Mouse (Mus musculus): ENCODE results near the gene Arhgap18. TPM values are rescaled to one million over a fixed set of nuclear protein-coding genes. Genes with fewer than 3 reads are reported as not detected.

Gene Arhgap18
- 10.0 and 10.9 TPM in 2 replicates for polyA plus RNA-seq (2016; fragmentation: Nextera tagmentation; extraction: Ambion mirVana)

DNA sequence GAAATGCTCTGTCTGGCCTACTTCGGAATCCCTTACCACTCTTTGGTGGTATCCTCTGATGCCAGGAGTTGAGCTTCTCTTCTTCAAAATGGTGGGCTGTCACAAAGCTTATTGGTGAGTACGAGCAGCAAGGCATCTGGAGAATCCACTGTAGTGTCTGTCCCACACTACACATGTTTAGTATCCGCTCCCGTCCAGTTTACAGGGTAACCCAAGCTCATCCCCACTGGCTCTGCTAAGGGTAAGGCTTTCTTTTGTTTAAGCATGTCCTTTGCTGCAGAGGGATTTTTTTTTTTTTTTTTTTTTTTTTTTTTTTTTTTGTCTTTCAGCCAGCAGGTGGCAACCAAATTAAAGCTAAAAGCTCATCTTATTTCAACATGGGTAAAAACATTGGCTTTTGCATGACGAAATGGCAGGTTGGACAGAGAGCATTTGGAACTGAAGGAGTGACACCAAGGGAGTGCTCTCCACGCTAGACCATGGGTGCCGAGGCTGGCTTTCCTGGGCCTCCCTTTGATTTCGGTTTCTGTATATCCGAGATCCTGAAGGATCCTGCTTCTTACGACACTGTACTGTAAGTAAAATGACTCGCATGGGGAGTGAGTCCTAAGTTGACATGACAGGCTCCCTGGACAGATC is at the start of gene Arhgap18:
Gene Arhgap18 (plus strand): TSS at position 493 of the 639 bp plus-strand sequence.
- Histone ChIP-seq H3K27ac (no peak within 1 kb of the TSS), H3K9me3 (no peaks in the 10 kb centered on the region), H3K4me3 (no peak within 1 kb of the TSS), H3K4me1 (replicated peaks) (no peaks in the 10 kb centered on the region), H3K27me3 (ENCODE audit: insufficient read depth, poor library complexity, severe bottlenecking) (no peaks in the 10 kb centered on the region), H3K36me3 (no peaks in the 10 kb centered on the region)
- DNase-seq (ENCODE audit: low spot score) = no peak
- WGBS = 82% methylated on average over 11 of the region's 11 CpGs

DNA sequence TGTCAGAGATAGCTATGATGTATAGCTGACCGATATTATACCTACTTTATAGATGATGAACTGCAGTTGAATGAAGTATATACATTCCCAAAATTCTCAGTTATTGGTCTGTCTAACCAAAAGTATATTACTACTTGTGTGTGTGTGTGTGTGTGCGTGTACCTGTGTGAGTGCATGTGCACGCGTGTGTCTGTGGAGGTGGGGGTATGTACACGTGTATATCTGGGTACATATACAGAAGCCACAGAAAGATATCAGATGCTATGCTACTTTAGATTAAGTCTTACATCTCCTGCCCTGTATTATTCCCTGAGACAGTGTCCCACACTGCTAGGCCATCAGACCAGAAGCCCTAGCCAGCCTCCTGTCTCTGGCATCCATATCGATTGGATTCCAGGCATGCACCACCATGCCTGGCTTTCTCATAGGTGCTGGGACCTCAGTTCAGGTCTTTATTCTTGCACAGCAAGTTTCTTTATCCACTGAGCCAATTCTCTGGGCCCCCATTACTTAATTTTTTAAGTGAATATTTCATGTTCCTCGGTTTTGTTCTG is 42.7 kb upstream of the Arhgap18 start:
- Histone ChIP-seq H3K4me1 (replicated peaks) (0 out of 2 replicates have a peak, but pooled peaks cover 2% of the 10 kb centered on the region), H3K27ac (peak overlapping the region; percentile 45; the same call in 1 of the 2 replicates), H3K27me3 (ENCODE audit: insufficient read depth, poor library complexity, severe bottlenecking) (no peaks in the 10 kb centered on the region), H3K9me3 (no peaks in the 10 kb centered on the region), H3K36me3 (no peaks in the 10 kb centered on the region), H3K4me3 (no peak overlapping the region)
- DNase-seq (ENCODE audit: low spot score) = no peak
- 93% methylated on average over 7 of the region's 7 CpGs for WGBS

DNA sequence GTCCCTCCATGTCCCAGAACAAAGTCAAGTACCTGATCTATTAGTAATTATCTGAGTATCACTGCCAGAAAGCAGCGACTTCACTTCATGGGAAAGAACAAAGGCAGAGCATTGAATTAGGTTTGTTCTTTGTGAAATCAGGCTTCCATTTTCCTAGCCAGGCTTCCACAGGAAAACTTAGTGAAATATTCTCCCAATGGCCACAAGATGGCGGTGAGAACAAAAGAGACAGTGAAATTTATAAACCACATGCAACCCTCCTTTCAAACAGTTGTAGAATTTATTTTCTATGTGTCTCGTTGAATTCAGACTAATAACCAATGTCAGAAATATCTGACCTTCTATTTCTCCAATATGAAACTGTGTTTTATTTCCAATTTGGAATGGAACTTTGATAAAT is 42.2 kb upstream of the Arhgap18 start:
- H3K36me3 ChIP-seq = no peaks in the 10 kb centered on the region
- no peaks in the 10 kb centered on the region for H3K9me3 ChIP-seq
- H3K27me3 ChIP-seq (ENCODE audit: insufficient read depth, poor library complexity, severe bottlenecking) = no peaks in the 10 kb centered on the region
- no peak overlapping the region for H3K4me3 ChIP-seq
- WGBS = 16% methylated on average over 3 of the region's 3 CpGs
- no peak for DNase-seq (ENCODE audit: low spot score)
- 0 out of 2 replicates have a peak, but pooled peaks cover 2% of the 10 kb centered on the region for H3K4me1 ChIP-seq (replicated peaks)
- peak overlapping the region; percentile 45; the same call in 1 of the 2 replicates for H3K27ac ChIP-seq

DNA sequence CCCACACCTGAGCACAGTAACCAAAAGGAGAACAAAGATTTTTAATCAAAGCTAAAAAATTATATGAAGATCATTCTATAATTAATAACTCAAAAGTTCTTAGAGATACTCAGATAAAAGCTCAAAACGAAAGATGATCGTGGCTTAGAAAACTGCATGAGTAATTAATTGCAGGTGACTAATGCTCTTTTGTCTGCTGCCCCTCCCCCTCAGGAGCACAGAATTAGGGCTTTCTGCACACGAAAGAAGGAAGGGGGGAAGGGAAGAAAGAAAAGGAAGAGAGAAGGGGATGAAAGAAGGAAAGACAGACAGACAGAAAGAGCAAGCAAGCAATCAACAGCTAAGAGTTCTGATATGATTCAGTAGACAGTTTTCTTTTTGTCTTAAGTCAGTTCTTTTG is 39.2 kb upstream of the Arhgap18 start:
- Histone ChIP-seq H3K9me3 (no peaks in the 10 kb centered on the region), H3K27ac (no peak overlapping the region), H3K4me3 (no peak overlapping the region), H3K27me3 (ENCODE audit: insufficient read depth, poor library complexity, severe bottlenecking) (no peaks in the 10 kb centered on the region), H3K36me3 (no peaks in the 10 kb centered on the region), H3K4me1 (replicated peaks) (0 out of 2 replicates have a peak, but pooled peaks cover 2% of the 10 kb centered on the region)
- 56% methylated on average over 3 of the region's 3 CpGs for WGBS
- no peak for DNase-seq (ENCODE audit: low spot score)

DNA sequence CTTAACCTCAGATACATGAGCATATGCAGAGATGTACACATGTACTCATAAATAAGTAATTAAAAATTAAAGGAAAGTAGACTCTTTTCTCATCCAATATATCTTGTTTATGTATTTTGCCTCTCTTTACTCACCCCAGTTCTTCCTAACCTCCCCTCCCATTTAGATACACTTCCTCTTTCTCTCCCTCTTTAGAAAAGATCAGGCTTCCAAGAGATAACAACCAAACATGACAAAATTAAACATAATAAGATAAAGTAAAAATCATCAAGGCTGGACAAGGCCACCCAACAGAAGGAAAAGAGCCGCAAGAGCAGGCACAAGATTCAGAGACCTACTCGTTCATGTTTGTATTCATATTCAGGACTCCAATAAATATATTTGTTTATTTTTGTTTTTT is 28.5 kb upstream of the Arhgap18 start:
- Histone ChIP-seq H3K27ac (no peak overlapping the region), H3K36me3 (no peaks in the 10 kb centered on the region), H3K9me3 (peaks cover 9% of the 10 kb centered on the region), H3K4me1 (replicated peaks) (no peaks in the 10 kb centered on the region), H3K4me3 (no peak overlapping the region), H3K27me3 (ENCODE audit: insufficient read depth, poor library complexity, severe bottlenecking) (no peaks in the 10 kb centered on the region)
- no peak for DNase-seq (ENCODE audit: low spot score)
- 94% methylated on average over 2 of the region's 2 CpGs for WGBS

DNA sequence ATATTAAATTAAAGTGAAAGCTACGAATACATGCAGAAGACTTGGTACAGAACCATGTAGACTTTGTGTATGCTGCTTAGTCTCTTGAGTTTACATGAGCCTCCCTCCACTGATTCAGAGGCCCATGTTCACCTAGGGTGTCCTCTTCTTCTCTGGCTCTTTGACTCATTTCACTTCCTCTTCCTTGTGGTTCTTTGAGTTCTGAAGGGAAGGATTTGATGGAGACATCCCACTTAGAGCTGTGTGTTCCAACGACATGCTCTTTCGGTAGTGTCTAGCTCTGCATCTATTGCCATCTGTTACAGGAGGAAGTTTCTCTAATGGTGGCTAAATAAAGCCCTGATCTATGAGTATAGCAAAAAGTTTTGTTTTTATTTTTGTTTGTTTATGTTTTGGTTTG is 28.0 kb upstream of the Arhgap18 start:
- DNase-seq (ENCODE audit: low spot score) = no peak
- Histone ChIP-seq H3K4me1 (replicated peaks) (no peaks in the 10 kb centered on the region), H3K27ac (no peak overlapping the region), H3K9me3 (peaks cover 12% of the 10 kb centered on the region), H3K4me3 (no peak overlapping the region), H3K27me3 (ENCODE audit: insufficient read depth, poor library complexity, severe bottlenecking) (no peaks in the 10 kb centered on the region), H3K36me3 (no peaks in the 10 kb centered on the region)
- 94% methylated on average over 3 of the region's 3 CpGs for WGBS

DNA sequence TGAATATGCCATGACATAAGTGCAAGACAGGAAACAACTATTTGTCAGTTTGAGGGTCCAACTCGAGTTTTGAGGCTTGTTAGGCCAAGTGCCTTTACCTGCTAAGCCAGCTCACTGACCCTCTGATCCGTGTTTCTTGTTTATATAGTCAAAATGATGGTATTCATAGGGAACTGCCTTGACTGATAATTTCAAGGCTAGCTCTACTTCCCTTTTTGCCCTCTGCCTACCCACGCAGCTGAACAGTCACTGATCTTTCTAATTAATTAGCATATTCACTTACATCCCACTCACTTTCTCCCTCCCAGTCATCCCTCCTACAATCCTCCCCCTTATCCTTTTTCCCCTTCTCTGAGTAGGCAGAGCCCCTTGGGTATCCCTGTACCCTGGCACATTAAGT is 2.4 kb upstream of the Arhgap18 start:
- H3K27ac ChIP-seq = no peak overlapping the region
- H3K36me3 ChIP-seq = no peaks in the 10 kb centered on the region
- no peak for DNase-seq (ENCODE audit: low spot score)
- H3K9me3 ChIP-seq = no peaks in the 10 kb centered on the region
- H3K4me1 ChIP-seq (replicated peaks) = no peaks in the 10 kb centered on the region
- no peak overlapping the region for H3K4me3 ChIP-seq
- 77% methylated on average over 3 of the region's 3 CpGs for WGBS
- no peaks in the 10 kb centered on the region for H3K27me3 ChIP-seq (ENCODE audit: insufficient read depth, poor library complexity, severe bottlenecking)

DNA sequence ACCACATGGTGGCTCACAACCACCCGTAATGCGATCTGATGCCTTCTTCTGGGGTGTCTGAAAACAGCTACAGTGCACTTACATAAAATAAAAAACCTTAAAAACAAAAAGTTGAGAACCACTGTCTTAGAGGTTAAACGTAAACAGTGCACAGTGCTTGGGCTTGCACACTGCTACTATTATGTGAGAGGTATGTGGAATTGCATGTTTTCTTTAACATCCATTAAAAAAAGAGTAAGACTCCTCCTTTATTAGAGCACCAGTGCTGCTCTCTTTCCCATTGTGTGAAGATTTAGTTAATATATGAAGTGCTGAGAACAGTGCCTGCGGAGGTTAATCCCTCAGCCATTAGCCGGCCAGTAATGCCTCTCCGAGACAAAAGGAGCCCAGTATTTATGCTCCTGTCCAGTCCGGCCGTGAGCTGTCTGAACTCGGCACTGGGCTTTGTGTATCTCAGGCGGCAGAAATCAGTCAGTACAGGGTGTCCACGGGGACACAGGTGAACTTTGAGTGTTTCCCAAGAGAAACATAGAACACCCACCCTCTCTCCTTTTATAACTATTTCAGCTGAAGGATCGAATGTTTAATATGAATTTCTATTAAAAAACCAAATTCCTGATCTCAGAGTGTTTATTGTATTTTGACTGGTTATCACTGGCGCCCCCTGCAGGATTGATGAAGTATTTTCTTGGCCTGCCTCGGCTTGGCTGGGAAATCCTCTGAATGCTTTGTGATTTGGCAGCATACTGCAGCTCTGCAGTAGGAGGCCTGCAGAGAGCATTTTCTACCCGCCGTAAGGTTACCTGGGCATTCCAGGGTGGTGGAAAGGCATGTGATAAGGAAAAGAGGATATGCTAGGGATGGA is 925 bp upstream of the Arhgap18 start:
- no peak overlapping the region for H3K4me3 ChIP-seq
- H3K36me3 ChIP-seq = no peaks in the 10 kb centered on the region
- no peaks in the 10 kb centered on the region for H3K4me1 ChIP-seq (replicated peaks)
- peak; percentile 31 for DNase-seq (ENCODE audit: low spot score)
- 75% methylated on average over 16 of the region's 16 CpGs for WGBS
- H3K27me3 ChIP-seq (ENCODE audit: insufficient read depth, poor library complexity, severe bottlenecking) = no peaks in the 10 kb centered on the region
- H3K9me3 ChIP-seq = no peaks in the 10 kb centered on the region
- no peak overlapping the region for H3K27ac ChIP-seq

DNA sequence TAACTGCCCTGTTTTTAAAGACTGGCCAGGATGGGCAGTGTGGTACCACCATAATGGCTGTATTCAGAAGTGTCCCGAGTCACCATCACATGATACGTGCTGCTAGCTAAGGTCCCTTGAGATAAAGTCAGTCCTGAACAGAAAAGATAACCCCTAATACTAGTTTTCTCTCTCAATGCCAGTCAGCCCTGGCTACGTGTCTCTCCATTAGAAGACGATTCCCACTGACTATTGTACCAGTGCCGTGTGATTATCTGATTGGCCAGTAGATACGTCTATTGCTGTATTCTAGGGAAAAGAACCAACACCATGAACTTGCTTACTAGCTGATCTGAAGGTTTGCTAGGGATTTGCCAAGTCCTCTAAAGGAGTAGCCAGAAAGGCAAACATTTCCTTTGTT is 785 bp downstream of the Arhgap18 start:
- H3K4me3 ChIP-seq = no peak overlapping the region
- H3K27ac ChIP-seq = no peak overlapping the region
- no peak for DNase-seq (ENCODE audit: low spot score)
- H3K9me3 ChIP-seq = no peaks in the 10 kb centered on the region
- H3K4me1 ChIP-seq (replicated peaks) = no peaks in the 10 kb centered on the region
- WGBS = 93% methylated on average over 6 of the region's 6 CpGs
- H3K36me3 ChIP-seq = no peaks in the 10 kb centered on the region
- H3K27me3 ChIP-seq (ENCODE audit: insufficient read depth, poor library complexity, severe bottlenecking) = no peaks in the 10 kb centered on the region

DNA sequence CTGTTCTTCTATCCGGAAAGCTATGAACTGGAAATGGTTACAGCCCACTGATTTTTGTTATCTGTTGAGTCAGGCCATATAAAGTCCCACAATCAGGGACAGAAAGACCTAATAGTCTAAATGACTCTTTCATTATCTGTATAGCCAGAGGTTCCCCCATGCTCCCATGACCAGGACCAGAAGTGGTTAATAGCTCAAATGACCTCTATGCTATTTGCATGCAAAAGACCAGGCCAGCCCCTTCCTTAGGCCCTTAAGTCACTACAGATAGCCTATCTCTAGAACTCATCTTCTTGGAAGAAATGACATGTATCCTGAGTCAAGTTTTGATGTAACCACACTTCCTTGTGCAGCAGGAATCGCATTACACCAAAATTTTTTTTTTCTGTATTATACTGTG is 4.0 kb downstream of the Arhgap18 start:
- no peak overlapping the region for H3K27ac ChIP-seq
- H3K36me3 ChIP-seq = no peaks in the 10 kb centered on the region
- 93% methylated on average over 2 of the region's 2 CpGs for WGBS
- no peaks in the 10 kb centered on the region for H3K27me3 ChIP-seq (ENCODE audit: insufficient read depth, poor library complexity, severe bottlenecking)
- DNase-seq (ENCODE audit: low spot score) = no peak
- H3K4me3 ChIP-seq = no peak overlapping the region
- 0 out of 2 replicates have a peak, but pooled peaks cover 4% of the 10 kb centered on the region for H3K4me1 ChIP-seq (replicated peaks)
- H3K9me3 ChIP-seq = no peaks in the 10 kb centered on the region

DNA sequence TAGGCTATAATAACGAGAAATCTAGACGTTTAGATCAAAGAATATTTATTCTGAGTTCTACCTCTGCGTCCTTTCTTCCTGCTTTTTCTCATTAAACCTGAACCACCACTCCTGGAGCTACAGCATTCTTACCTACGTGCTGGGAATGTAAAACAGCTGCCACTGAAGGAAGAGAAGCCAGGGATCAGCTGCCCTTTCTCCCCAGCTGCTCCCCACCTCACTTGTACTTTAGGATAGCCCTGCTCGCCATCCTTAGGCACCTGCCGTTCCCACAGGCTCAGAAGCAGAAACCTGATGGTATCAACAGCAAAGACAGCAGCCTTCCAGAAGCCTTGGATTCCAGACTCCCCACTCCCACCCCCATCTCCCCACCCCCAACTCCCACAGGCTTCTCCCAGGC is 6.2 kb downstream of the Arhgap18 start:
- Histone ChIP-seq H3K27ac (no peak overlapping the region), H3K27me3 (ENCODE audit: insufficient read depth, poor library complexity, severe bottlenecking) (no peaks in the 10 kb centered on the region), H3K4me1 (replicated peaks) (0 out of 2 replicates have a peak, but pooled peaks cover 4% of the 10 kb centered on the region), H3K9me3 (no peaks in the 10 kb centered on the region), H3K4me3 (no peak overlapping the region), H3K36me3 (no peaks in the 10 kb centered on the region)
- 63% methylated on average over 6 of the region's 6 CpGs for WGBS
- no peak for DNase-seq (ENCODE audit: low spot score)

DNA sequence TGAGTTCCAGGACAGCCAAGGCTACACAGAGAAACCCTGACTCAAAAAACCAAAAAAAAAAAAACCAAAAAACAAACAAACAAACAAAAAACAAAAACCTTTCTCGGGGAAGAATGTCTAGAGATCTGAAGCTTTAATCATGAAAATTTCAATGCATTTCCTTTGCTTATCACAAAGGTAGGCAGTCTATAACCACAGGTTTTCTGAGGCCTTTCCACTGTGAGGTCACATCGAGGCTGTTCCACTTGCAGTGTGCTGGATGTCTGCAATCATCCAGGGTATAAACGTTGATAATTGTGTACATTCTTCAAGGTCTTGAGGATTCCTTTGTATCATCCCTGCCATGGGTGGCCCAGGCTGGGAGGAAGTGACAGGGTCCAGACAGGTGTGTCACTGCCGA is 7.9 kb downstream of the Arhgap18 start:
- Histone ChIP-seq H3K36me3 (no peaks in the 10 kb centered on the region), H3K9me3 (no peaks in the 10 kb centered on the region), H3K4me1 (replicated peaks) (0 out of 2 replicates have a peak, but pooled peaks cover 4% of the 10 kb centered on the region), H3K27ac (no peak overlapping the region), H3K27me3 (ENCODE audit: insufficient read depth, poor library complexity, severe bottlenecking) (no peaks in the 10 kb centered on the region), H3K4me3 (no peak overlapping the region)
- 94% methylated on average over 4 of the region's 4 CpGs for whole genome bisulfite sequencing
- DNase-seq (ENCODE audit: low spot score) = no peak

Measured in hindbrain, embryonic 10.5 days (tissue).